Mouse (Mus musculus) myocyte (in vitro differentiated cells): ENCODE data around the gene Ntng1. TPM values are rescaled to one million over a fixed set of nuclear protein-coding genes. Genes with fewer than 3 reads are reported as not detected.

ENCODE experiments used
- H3K27me3 ChIP-seq: one replicate; pipeline ENCODE4 v1.6.1; 2011; ENCODE audit not compliant: control insufficient read depth, insufficient read depth, insufficient read length
- H3K36me3 ChIP-seq: one replicate; pipeline ENCODE4 v1.6.1; 2011; ENCODE audit not compliant: control insufficient read depth, insufficient read depth
- H3K4me2 ChIP-seq: one replicate; pipeline ENCODE4 v1.6.1; 2011; ENCODE audit warnings: low read depth, control low read depth
- H3K4me3 ChIP-seq: one replicate; pipeline ENCODE4 v1.5.1; 2011; ENCODE audit warnings: mild to moderate bottlenecking, control low read depth, moderate library complexity
- H3K79me2 ChIP-seq: one replicate; pipeline ENCODE4 v1.6.1; 2011; ENCODE audit not compliant: control insufficient read depth, insufficient read depth
- H3ac ChIP-seq: one replicate; pipeline ENCODE4 v1.6.1; 2011; ENCODE audit not compliant: control insufficient read depth, insufficient read length
- CEBPB ChIP-seq: IDR thresholded peaks from 2 replicates; pipeline ENCODE4 v1.6.1; 2011; ENCODE audit warnings: mild to moderate bottlenecking, moderate library complexity; ENCODE audit not compliant: poor library complexity, insufficient read depth, severe bottlenecking
- E2F4 ChIP-seq: IDR thresholded peaks from one replicate; pipeline ENCODE4 v1.6.1; 2011; ENCODE audit warnings: mild to moderate bottlenecking, control low read depth, moderate library complexity; ENCODE audit not compliant: insufficient read depth
- MAX ChIP-seq: IDR thresholded peaks from one replicate; pipeline ENCODE4 v1.6.1; 2011; ENCODE audit warnings: low read depth, mild to moderate bottlenecking, control low read depth
- MYOD1 ChIP-seq, 3 experiments: IDR thresholded peaks; one replicate each; pipeline ENCODE4 v1.6.1; 2011; ENCODE audit warnings: control low read depth in 2 of 3, low read depth in 2 of 3, mild to moderate bottlenecking in 2 of 3, moderate library complexity in 1 of 3; ENCODE audit not compliant: insufficient read length in 2 of 3, control insufficient read depth in 1 of 3
- MYOG ChIP-seq, 3 experiments: IDR thresholded peaks; one replicate each; pipeline ENCODE4 v1.6.1; 2011; ENCODE audit warnings: control low read depth in 2 of 3, low read depth in 2 of 3, mild to moderate bottlenecking in 2 of 3; ENCODE audit not compliant: insufficient read length in 2 of 3, control insufficient read depth in 1 of 3, insufficient read depth in 1 of 3
- POLR2A ChIP-seq: IDR thresholded peaks from one replicate; pipeline ENCODE4 v1.6.1; 2011; ENCODE audit warnings: low read depth, mild to moderate bottlenecking, control low read depth, moderate library complexity; ENCODE audit not compliant: insufficient read length
- POLR2AphosphoS2 ChIP-seq: IDR thresholded peaks from one replicate; pipeline ENCODE4 v1.6.1; 2011; ENCODE audit warnings: low read depth, control low read depth; ENCODE audit not compliant: insufficient read length
- REST ChIP-seq: IDR thresholded peaks from one replicate; pipeline ENCODE4 v1.6.1; 2011; ENCODE audit warnings: mild to moderate bottlenecking, control low read depth, moderate library complexity; ENCODE audit not compliant: insufficient read depth, insufficient read length
- SRF ChIP-seq: IDR thresholded peaks from one replicate; pipeline ENCODE4 v1.6.1; 2011; ENCODE audit warnings: low read depth; ENCODE audit not compliant: control insufficient read depth, insufficient read length
- TCF12 ChIP-seq: IDR thresholded peaks from one replicate; pipeline ENCODE4 v1.6.1; 2011; ENCODE audit warnings: mild to moderate bottlenecking, control low read depth; ENCODE audit not compliant: poor library complexity, insufficient read depth, severe bottlenecking
- TCF3 ChIP-seq: IDR thresholded peaks from one replicate; pipeline ENCODE4 v1.6.1; 2011; ENCODE audit warnings: low read depth, control low read depth; ENCODE audit not compliant: insufficient read length
- USF1 ChIP-seq: IDR thresholded peaks from one replicate; pipeline ENCODE4 v1.6.1; 2011; ENCODE audit warnings: low read depth, mild to moderate bottlenecking, control low read depth, moderate library complexity
- polyA plus RNA-seq: library from polyadenylated mRNA; unstranded; fragments of >200 nt; fragmentation: generic; extraction: Trizol; gene quantifications from one replicate; pipeline ENCODE4 v1.2.1, GENCODE M21; 2012; ENCODE audit warnings: missing spikeins

Ntng1 gene
- polyA plus RNA-seq: 0.01 TPM

GRCm38 (mm10) chr3:110143206-110144061 lies at the start of gene Ntng1:
Ntng1 (minus strand) TSS chr3:110144011.
- Histone ChIP-seq H3ac (no peak within 1 kb of the TSS), H3K36me3 (no peaks in the 10 kb centered on the region), H3K4me2 (peak within 1 kb of the TSS; percentile 93), H3K4me3 (peak within 1 kb of the TSS; percentile 22), H3K79me2 (no peaks in the 10 kb centered on the region), H3K27me3 (peaks cover 21% of the 10 kb centered on the region)
- TF ChIP-seq E2F4: no peak
- no peak for TF ChIP-seq REST
- no peak for TF ChIP-seq POLR2AphosphoS2
- no peak for TF ChIP-seq TCF12
- no peak for TF ChIP-seq SRF
- TF ChIP-seq MYOD1 (IDR thresholded peaks at IDR 0.05; ENCODE audit: control insufficient read depth in 1 of 3, insufficient read length in 2 of 3, low read depth in 2 of 3): no peak

- no peak overlapping the region for H3K4me3 ChIP-seq
- H3K4me2 ChIP-seq: no peak overlapping the region
- no peaks in the 10 kb centered on the region for H3K79me2 ChIP-seq
- TF ChIP-seq MYOD1 (IDR thresholded peaks at IDR 0.05; ENCODE audit: control insufficient read depth in 1 of 3, insufficient read length in 2 of 3, low read depth in 2 of 3): no peak
- no peak for TF ChIP-seq CEBPB
- TF ChIP-seq MAX: no peak
- TF ChIP-seq POLR2AphosphoS2: no peak
- no peak for TF ChIP-seq POLR2A
- no peaks in the 10 kb centered on the region for H3K27me3 ChIP-seq
- no peak overlapping the region for H3ac ChIP-seq
- no peaks in the 10 kb centered on the region for H3K36me3 ChIP-seq
These were observed 43.7 kb upstream of the Ntng1 start for GRCm38 (mm10) chr3:110187401-110187948.

- Histone ChIP-seq H3K4me2 (no peak overlapping the region), H3K36me3 (no peaks in the 10 kb centered on the region), H3K27me3 (peaks cover 8% of the 10 kb centered on the region), H3K4me3 (no peak overlapping the region), H3ac (no peak overlapping the region), H3K79me2 (no peaks in the 10 kb centered on the region)
- TF ChIP-seq TCF3: no peak
- TF ChIP-seq SRF: no peak
- no peak for TF ChIP-seq MAX
- no peak for TF ChIP-seq REST
These were observed 5.3 kb upstream of the Ntng1 start for GRCm38 (mm10) chr3:110149089-110149488.

- Histone ChIP-seq H3K27me3 (peaks cover 21% of the 10 kb centered on the region), H3K79me2 (no peaks in the 10 kb centered on the region), H3K4me2 (no peak overlapping the region), H3K36me3 (no peaks in the 10 kb centered on the region), H3ac (no peak overlapping the region), H3K4me3 (no peak overlapping the region)
- TF ChIP-seq MYOD1 (IDR thresholded peaks at IDR 0.05; ENCODE audit: control insufficient read depth in 1 of 3, insufficient read length in 2 of 3, low read depth in 2 of 3): no peak
- TF ChIP-seq POLR2AphosphoS2: no peak
- no peak for TF ChIP-seq E2F4
- TF ChIP-seq REST: no peak
- no peak for TF ChIP-seq TCF3
- no peak for TF ChIP-seq USF1
- TF ChIP-seq CEBPB: no peak
- no peak for TF ChIP-seq TCF12
- no peak for TF ChIP-seq MAX
- TF ChIP-seq MYOG (IDR thresholded peaks at IDR 0.05; ENCODE audit: control insufficient read depth in 1 of 3, insufficient read depth in 1 of 3, insufficient read length in 2 of 3, low read depth in 2 of 3): no peak
- TF ChIP-seq SRF: no peak
These were observed 667 bp upstream of the Ntng1 start for GRCm38 (mm10) chr3:110144301-110145055.
